Mouse (Mus musculus) cerebellum, postnatal 36 days (tissue): ENCODE measurements around the gene Pcsk6.
A peak's percentile ranks its signal among the peaks of the same experiment; 100 is the strongest.
"Not testable (repeated sequence)": the region's sequence is repeated elsewhere in the genome, so short reads cannot be mapped to it uniquely, and the experiment has no call there.

Source experiments
- DNase-seq, 2 experiments: peaks; one replicate each; pipeline ENCODE4 v3.0.0; 2021 to 2022; ENCODE audit warnings: mixed read lengths in 2 of 2

Gene Pcsk6

GRCm38 (mm10) chr7:65884928-65885327 is 23.4 kb downstream of the Pcsk6 start:
- DNase-seq: no peak

- DNase-seq: no peak
Observed at GRCm38 (mm10) chr7:65885819-65886218, 24.3 kb downstream of the Pcsk6 start.

- DNase-seq: no peak
Observed at GRCm38 (mm10) chr7:65891831-65892230, 30.3 kb downstream of the Pcsk6 start.

GRCm38 (mm10) chr7:65892264-65892828 is 30.8 kb downstream of the Pcsk6 start:
- DNase-seq: peak in 1 of 2 experiments; percentile 22

GRCm38 (mm10) chr7:65893546-65893945 is 32.0 kb downstream of the Pcsk6 start:
- no peak for DNase-seq

- DNase-seq: no peak
Observed at GRCm38 (mm10) chr7:65895262-65895661, 33.7 kb downstream of the Pcsk6 start.

GRCm38 (mm10) chr7:65901231-65901630 is 39.7 kb downstream of the Pcsk6 start:
- no peak for DNase-seq

GRCm38 (mm10) chr7:65902471-65903180 is 41.1 kb downstream of the Pcsk6 start:
- peak; percentile 24 to 30 for DNase-seq

- no peak for DNase-seq
Observed at GRCm38 (mm10) chr7:65903456-65903855, 41.9 kb downstream of the Pcsk6 start.

- no peak for DNase-seq
Observed at GRCm38 (mm10) chr7:65906528-65907272, 45.2 kb downstream of the Pcsk6 start.

GRCm38 (mm10) chr7:65909343-65910127 is 48.0 kb downstream of the Pcsk6 start:
- no peak for DNase-seq

- no peak for DNase-seq
Observed at GRCm38 (mm10) chr7:65913088-65913610, 51.6 kb downstream of the Pcsk6 start.

- no peak for DNase-seq
Observed at GRCm38 (mm10) chr7:65914761-65915301, 53.3 kb downstream of the Pcsk6 start.

GRCm38 (mm10) chr7:65915821-65916220 is 54.3 kb downstream of the Pcsk6 start:
- DNase-seq: no peak

GRCm38 (mm10) chr7:65916566-65916965 is 55.0 kb downstream of the Pcsk6 start:
- DNase-seq: no peak

- DNase-seq: no peak
Observed at GRCm38 (mm10) chr7:65918431-65918830, 56.9 kb downstream of the Pcsk6 start.

- no peak for DNase-seq
Observed at GRCm38 (mm10) chr7:65929398-65929797, 67.9 kb downstream of the Pcsk6 start.

- DNase-seq: no peak
Observed at GRCm38 (mm10) chr7:65930478-65930877, 68.9 kb downstream of the Pcsk6 start.

GRCm38 (mm10) chr7:65934238-65934970 is 72.9 kb downstream of the Pcsk6 start:
- DNase-seq: not testable (repeated sequence)

- DNase-seq: no peak
Observed at GRCm38 (mm10) chr7:65935211-65935610, 73.7 kb downstream of the Pcsk6 start.

- no peak for DNase-seq
Observed at GRCm38 (mm10) chr7:65940988-65941387, 79.5 kb downstream of the Pcsk6 start.
